Mouse (Mus musculus) kidney, postnatal 10 days (tissue): ENCODE measurements around the gene Lin54.
A peak's percentile ranks its signal among the peaks of the same experiment; 100 is the strongest.

ENCODE experiments used
- DNase-seq: peaks from one replicate; pipeline ENCODE4 v3.0.0; 2021; ENCODE audit warnings: mixed read lengths

Gene Lin54

DNA sequence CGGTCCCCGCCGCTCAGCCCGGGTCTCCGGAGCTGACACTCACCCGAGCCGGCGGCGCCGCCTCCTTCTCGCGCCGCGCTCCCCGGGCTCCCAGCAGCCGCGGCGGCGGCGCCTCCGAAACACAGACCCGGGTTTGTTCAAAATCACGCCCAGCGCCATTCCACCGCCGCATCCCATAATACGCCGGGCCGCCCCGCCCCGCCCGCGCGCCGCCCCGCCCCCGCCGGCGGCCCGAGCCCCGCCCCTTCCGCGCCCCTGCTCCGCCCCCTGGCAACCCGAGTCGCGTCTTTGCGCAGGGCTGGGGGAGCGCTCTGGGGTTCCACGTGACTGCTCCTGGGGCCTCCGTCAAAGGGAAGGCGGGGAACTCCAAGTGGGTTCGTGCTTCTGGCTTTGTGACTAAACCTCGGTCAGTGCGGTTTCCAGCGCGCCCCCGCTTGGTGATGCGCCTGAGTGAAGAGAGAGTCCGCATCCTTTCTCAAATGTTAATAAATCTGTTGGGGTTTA lies at the start of gene Lin54:
Gene Lin54 (minus strand): TSS at position 182 of the 504 bp plus-strand sequence.
- peak; percentile 94 for DNase-seq

DNA sequence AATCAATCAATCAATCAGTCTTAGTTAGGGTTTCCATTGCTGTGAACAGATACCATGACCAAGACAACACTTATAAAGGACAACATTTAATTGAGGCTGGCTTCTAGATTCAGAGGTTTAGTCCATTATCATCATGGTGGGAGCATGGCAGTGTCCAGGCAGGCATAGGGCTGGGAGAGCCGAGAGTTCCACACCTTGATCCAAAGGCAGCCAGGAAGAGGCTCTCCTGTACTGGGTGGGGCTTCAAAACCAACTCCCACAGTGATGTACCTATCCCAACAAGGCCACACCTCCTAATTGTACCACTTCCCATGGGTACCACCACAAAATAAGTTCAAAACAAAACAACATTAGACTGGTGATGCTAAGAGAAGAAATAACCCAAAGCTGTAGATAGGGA lies 49.7 kb upstream of the Lin54 start:
- no peak for DNase-seq

DNA sequence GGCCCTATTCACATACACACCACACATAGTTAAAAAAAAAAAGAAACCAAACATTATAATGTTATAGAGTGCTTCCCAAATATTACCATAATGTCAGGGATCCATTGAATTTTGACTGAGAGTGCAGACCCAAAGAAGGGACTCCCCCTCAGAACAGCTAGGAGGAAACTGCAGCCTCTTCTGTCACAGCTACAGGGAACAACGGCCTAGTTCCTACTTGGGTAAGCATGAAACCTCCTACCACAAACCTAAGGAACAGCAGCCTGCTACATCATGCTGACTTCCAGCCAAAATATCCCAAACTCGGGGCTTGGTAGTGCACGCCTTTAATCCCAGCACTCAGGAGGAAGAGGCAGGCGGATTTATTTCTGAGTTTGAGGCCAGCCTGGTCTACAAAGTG lies 48.9 kb upstream of the Lin54 start:
- no peak for DNase-seq

DNA sequence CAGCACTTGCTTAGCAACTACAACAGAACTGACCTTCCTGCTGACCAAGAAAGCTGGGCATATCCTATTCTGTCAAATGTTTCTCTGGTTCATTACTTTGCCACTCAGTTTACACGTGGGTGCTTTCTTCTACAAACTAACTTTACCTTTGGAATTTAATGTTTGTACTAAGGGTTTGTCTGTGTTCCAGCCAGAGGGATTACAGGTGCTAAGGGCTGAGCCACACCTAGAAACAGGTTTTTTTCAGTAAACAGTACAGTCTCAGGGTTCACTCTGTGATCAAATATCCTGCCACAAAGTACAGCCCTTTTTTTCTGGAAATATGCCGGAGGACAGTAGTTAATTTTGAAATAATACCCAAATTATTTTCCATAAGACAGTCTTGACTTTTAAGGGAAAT lies 47.8 kb upstream of the Lin54 start:
- DNase-seq, result no peak

DNA sequence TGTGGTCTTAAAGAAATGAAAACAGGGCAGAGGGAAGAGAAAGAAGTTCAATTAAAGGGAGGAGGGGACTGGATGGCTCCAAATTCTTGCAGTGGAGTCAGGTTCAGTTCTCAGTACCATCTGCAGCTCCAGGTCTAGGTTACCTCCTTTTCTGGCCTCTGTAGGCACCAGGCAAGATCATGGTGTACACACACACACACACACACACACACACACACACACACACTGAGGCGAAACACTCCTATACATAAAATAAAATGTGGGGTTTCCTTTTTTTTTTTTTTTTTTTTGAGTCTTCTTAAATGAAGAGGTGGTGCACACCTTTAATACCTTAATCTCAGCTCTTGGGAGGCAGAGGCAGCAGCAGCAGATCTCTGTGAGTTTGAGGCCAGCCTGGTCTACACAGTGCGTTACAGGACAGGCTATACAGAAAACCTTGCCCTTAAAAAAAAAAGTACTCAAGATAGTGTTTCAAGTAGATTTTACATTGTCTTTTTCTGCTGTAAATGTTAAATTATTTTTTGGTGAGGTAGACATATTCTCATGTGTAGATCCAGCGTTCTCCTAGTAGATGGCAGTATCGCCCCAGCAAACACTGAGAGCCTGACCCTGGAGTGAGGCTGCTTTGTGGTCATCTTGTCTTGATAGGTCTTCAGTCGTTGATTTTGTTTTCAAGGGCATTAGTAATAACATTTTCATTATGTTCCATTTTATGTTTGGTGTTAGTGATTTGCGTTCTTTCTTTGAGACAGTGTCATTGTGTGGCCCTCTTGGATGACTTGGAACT lies 46.0 kb upstream of the Lin54 start:
- peak; percentile 56 for DNase-seq

DNA sequence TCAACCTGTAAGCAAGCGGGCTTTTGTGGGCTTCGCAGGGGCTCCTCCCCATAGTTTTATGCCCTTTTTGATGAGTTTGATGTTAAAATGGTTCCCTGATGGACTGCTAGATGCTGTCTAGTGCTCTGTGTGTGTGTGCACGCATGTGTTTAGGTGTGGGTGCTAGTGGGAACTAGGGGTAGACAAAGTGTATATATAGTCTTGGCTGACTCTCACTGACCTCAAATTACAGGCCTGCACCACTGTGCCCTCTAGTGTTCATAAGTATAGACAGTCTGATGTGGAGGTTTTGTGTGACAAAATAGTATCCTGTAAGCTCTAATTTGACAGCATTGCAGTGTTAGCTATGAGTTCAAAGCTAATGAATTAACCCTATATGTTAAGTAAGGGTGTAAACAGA lies 36.2 kb upstream of the Lin54 start:
- DNase-seq, result peak; percentile 37

DNA sequence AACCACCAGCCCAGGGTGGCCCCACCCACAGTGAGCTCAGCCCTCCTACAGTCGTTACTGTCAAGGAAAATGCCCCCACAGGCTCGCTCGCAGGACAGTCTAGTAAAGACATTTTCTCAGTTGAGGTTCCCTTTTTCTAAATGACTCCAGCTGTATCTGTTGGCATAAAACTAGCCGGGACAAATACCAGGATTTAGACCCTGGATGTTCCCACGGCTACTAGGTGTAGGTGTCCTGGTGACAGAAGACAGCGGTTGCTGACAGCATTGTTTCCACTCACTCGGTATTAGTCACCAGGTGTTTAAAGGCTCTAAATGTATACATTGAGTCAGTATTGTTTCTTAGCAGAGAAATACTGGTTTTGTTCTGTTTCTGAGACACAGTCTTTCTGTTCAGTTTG lies 35.4 kb upstream of the Lin54 start:
- DNase-seq, result no peak

DNA sequence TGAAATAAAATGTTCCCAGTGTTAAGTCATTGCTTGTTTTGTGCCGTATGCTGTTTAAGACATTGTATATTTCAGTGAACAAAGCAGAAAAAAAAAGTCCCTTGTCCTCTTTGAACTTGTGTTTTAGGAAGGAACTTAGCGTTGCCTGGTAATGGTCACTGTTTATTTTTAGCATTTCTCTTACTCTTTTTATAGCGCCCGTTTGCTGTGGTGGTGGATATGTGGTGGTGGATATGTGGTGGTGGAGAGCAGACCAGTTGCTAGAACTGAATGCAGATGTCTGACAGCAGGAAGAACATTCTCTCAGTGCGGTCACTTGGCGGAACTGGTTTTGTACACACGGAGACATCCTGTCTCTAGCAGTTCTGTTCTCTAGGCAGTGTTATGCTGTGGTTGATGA lies 25.7 kb upstream of the Lin54 start:
- DNase-seq, result peak; percentile 28

DNA sequence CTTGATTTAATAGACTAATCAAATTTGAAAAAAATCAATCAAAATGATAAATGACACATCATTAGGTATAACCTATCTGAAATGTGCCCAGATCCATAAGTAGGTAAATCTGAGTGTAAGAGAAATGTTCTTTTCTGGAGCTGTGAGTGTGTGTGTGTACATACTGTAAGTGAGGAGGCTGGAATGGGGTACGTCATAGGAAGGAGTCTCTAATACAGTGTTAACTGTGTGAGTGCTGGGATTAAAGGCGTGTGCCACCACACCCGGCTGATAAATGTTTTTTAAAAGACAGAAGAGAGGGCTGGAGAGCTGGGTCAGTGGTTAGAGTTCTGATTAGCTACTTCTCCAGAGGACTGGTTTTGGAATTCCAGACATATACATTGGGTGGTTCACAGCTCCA lies 25.2 kb upstream of the Lin54 start:
- no peak for DNase-seq

DNA sequence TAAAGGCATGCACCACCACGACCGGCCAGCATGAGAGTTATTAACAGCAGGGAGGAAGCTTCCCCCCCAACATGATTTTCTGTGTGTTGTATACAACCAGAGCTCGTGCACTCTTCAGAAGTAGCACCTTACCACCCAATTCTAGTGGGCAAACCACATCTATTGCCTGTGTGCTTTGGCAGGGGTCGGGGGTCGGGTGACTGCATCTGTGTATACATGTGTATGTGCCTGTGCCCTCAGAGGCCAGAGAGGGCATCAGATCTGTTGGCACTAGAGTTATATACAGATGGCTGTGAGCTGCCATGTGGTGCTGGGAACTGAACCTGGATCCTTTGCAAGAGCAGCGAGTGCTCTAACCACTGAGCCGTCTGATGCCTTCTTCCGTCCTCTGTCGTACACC lies 24.5 kb upstream of the Lin54 start:
- no peak for DNase-seq

DNA sequence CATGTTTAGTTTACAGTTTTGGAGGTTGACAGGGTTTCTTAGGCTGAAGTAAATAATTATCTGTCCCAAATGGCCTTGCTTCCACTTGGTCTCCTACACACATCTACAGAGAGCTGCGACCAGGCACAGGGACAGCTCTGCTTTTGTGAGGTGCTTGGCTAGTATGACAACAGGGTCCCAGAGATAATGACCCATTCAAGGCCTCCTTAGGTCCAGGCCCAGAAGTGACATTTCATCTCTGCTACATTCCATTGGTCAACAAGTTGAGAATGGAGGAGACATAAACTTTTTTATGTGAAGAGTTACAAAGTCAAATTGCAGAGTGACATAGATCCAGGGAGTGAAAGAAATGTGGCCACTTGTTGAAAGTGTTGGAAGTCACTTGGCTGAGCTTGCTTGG lies 22.9 kb upstream of the Lin54 start:
- no peak for DNase-seq

DNA sequence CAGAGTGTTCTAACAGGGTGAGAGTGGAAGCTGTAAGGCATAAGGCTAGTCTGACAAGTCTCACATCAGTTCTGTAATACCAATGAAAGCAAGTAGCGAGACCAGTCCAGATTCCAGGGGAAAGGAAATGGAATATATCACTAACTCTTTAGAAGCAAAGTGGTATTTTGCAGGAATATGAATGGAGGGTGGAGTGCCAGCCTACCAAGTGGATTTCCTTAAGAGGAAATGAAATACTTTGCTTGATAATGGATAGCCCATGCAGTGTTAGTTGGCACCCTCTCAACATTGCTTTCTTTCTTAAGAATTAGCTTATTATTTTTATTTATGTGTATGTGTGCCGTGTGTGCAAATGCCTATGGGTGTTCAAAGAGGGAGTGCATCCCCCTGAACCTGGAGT lies 19.8 kb upstream of the Lin54 start:
- no peak for DNase-seq

DNA sequence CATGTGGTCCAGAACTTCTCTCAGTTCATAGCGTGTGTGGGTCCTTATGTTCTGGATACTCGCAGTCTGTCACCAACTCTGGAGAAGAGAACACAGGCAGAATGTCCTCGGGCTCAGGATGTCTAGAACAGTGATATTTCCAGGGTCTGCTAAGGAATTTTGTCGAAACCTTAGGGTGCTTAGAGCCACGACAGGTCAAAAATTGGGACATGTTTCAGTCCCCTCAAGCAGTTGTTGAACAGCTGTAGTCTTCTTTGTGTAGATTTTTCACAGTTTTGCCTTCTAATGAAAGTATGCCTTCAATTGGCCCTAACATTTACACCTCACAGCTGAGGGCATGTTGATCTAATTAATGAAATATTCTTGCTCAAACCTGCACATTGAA lies 18.6 kb upstream of the Lin54 start:
- DNase-seq, result no peak

DNA sequence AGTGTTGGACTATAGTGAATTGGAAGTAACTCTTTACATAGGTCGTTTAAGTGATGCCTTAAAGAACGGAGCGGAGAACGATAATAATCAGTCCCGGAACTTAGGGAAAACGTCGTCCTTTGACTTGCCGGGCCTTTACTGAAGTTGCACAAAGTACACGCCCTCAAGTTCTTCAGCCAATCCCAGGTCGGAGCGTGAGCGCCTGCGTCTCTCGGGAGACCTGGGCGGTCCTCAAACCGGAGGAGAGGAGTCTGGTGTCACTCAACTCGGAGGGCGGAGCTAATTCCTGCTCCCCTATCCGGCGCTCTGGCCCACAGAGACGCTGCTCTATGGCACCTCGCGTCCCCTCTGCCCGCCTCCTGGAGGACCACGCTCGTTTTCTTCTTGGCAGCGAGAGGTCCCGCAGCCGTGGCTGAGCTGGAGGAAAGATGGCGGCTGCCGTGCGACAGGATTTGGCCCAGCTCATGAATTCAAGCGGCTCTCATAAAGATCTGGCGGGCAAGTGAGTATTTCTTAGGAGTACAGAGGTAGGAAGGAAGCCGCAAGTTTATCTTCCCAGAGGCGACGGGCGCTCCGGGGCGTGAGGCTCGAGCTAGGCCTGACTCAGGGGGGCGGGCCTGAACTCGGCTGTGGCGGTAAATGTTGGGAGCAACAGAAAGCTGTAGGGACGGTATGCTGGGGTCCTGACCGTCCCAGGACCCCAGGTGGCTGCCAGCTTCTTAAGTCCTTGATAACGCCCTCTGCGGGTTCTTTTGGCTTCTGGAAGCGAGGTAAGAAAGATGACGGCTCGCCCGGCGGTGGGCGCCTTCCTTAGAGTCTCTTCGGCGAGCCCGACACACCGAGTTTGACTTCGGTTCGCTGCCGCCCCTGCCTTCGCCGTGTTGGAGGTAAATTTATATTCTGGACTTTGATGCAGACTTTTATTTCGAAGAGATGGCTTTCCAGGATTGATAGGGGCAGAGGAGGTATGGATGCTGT lies 17.9 kb upstream of the Lin54 start, which contains the start of gene Cops4:
Gene Cops4 (plus strand): TSS at position 261 of the 978 bp plus-strand sequence.
- peak; percentile 98 for DNase-seq

DNA sequence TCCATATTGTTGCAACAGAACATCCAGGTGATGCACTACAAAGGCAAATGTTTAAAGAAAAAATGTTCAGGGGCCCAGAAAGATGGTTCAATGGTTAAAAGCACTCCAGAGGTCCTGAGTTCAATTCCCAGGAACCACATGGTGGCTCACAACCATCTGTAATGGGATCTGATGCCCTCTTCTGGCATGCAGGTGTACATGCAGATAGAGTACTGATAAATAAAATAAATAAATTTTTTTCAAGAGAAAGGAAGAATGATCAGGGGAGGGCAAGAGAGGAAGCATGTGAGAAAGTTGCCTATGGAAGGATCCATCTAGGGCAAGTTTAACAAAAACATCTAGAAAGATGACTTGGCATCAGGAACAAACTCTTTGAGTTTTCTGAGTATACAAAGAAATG lies 12.1 kb upstream of the Lin54 start:
- DNase-seq, result no peak

DNA sequence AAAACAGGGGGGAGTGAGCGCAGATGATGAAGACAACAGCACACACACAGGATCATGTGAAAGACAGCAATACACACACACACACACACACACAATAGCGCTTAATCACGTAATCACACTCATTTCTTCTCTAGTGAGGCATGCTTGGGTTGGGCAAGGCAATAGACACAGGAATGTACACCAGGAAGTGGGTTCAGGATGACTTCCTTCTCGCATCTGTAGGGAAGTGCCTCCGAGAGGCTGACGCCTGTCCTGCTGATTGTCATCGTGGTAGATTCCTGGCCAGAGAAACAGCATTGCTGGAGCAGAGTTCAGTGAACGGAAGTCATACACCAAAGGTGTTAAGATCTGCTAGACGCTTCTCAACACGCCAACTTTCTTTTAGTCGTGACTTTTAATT lies 8.8 kb upstream of the Lin54 start:
- DNase-seq, result no peak

DNA sequence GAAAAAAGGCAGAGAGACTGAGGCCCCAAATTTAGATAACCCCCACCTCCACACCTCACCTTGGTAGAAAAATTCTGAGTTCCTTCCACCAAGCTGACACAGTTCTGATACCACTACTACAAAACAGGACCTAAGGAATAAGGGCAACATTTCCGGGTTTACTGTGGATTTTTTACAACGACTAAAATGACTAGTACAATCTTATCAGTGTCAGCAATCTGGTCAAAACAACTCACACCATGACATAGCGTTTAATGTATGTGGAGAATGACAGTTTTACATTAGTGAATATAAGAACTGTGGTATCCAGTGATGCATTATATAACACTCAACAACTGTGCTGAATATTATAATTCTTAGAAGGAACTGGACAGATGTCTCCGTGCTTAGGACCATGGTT lies 828 bp upstream of the Lin54 start:
- no peak for DNase-seq

DNA sequence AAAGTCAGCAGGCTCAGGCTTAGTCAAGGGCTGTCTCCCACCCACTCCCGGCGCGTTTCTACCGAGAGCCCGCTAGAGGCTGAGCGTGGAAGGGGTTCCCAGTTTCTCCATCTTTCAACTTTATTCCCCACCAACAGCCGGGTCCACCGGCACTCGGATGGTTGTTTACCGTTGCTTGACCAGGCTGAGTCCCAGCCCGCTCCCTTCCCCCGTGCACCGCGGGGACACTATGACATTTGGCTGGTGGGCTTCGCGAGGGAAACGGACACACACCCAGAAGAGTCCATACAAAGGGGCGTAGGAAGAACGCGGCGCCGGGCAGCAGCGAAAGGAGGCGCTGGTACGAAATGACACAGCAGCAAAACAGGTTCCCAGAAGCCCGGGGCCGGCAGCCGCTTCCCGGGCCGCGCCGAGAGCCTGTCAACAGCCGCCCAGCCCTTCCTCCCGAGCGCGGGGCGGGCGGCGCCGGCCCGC lies 571 bp downstream of the Lin54 start:
- DNase-seq, result peak; percentile 53

DNA sequence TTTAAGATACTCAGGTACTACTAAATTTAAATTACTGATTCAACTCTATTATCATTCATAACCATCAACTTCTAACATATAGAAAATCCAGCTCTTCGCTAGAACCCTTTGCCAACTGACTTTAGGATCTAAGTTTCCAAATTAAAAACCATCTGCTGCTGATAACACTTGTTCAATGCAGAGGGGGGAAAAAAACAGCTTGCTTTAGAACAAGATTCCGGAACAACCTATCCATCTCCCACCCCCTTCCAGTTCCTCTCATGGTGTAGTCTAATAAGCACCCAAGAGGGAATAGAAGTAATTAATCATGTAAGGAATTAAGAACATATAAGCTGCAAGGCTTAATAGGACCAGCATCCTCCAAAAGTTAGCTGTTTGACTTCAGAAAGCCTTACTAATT lies 1.2 kb downstream of the Lin54 start:
- DNase-seq, result no peak

DNA sequence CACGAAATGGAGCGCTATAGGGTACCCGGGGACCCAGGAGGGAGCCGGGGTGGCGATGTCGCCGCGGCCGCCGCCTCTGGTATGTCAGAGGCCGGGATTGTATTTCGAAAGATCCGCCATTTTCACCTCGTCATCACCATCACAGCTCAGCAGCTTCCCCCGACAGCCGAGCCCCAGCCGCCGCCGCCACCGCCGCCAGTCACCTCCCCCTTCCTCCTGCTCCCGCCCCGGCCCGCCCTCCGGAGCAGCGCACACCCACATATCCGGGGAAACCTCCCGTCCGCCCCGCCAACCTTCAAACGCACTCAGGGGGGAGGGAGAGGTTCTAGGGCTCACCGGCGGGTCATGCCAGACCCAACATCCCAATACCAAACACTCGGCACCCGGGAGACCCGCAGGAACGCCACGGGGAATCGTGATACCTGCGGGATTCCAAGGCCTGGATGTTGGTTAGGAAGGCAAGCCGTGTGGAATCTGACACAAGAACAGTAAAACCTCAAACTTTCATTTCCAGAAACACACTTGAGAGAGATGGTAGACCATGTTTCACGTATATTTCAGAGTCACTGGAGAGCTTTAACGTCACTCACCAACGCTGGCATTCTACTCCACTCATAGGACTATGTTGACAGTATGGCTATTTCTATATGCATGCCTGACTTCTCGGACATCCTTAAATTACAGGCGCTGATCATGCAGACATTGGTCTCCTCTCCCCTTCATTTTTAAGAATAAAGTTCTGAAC lies 1.8 kb downstream of the Lin54 start:
- peak; percentile 89 for DNase-seq

DNA sequence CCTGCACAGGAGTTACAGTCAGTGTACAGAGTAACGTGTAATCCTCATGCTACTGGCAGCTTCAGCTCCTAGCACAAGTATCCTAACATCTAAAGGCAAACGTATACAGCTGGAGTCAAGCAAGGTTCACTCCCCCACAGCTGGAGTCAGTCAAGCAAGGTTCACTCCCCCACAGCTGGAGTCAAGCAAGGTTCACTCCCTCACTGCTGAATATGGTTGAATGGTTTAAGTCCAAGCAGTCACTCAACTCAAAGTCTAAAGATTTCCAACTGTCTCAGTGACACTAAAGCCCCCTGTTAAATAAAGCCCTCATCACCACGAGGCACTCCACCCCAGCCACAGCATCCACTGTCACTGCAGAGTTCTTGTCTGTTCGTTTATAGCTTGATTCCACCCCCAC lies 8.7 kb downstream of the Lin54 start:
- DNase-seq, result peak; percentile 18

DNA sequence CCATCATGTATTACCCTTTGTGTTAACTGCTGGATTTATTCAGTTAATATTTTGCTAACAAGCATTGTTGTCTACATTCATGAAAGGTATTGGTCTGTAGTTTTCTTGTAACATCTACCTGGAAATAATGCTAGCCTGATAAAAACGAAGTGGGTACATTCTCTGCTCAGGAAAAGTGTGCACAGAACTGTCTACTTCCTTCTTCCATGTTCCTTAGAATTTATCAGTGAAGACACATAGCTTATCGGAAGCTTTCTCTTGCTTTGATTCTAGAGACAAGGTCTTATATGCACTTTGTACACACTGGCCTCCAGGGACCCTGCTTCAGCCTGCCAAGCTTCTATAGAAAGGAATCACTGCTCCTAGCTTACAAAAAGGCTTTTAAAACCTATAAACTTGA lies 11.1 kb downstream of the Lin54 start:
- no peak for DNase-seq

DNA sequence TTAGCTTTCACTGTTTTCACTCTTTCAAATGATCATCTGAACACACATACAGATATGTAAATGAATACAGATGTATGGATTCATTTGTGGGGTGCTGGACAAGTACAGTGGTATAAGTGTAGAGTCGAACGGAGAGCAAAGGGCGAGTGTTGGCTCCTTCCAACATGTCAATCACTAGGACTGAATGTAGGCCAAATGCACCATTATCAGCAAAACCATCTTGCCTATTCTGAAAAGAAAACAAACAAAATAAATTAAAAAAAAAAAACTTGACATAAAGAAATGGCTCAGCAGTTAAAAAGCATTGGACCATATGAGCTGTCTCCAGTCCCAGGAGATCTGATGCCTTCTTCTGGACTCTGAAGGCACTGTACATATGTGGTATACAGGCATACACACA lies 12.2 kb downstream of the Lin54 start:
- DNase-seq, result no peak
